Mouse (Mus musculus): ENCODE data around the gene Gimap9.
A peak's percentile ranks its signal among the peaks of the same experiment; 100 is the strongest.

DNA sequence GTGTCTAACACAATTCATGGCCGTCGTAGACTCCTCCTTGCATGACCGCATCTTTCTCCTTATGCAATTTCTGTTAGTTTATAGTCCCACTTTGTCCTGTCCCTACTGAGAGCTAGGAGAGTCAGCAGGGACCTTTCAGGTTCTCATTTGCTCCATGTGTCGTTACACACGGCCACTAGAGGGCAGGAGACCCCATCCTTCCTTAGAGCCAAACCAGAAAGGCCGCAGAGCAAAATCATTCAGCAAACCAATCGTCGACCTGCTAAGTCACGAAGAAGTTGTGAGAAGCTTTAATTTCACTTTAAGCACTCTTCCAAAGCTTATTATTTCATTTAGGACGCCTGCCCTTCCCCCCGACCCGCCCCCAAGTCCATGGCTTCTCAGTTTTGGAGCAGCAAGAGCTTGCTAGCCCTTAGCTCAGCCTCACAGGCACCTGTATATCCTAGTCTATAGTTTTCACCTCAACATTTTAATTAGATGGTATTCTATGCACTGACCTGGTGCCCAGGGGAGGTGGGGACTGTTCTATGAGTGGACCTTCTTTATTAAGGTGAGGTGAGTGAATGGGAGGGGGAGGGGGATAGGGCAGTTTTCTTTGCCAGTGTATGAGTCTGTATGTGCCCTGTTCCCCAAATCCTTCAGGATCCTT is 30.1 kb upstream of the Gimap9 start:
- TF ChIP-seq CTCF (IDR thresholded peaks at IDR 0.05; ENCODE audit: borderline replicate concordance, extremely low read depth, insufficient read depth, insufficient read length), result peak; percentile 87
- TF ChIP-seq POLR2A (IDR thresholded peaks at IDR 0.05; ENCODE audit: borderline replicate concordance, extremely low read depth, insufficient read depth, insufficient read length, poor library complexity, severe bottlenecking), result no peak

Data from brain, embryonic 14.5 days (tissue).